Mouse (Mus musculus) hindbrain, embryonic 13.5 days (tissue): Measurements from ENCODE around the gene Reg4. TPM values are rescaled to one million over a fixed set of nuclear protein-coding genes. Genes with fewer than 3 reads are reported as not detected.

Experiments
- ATAC-seq: fragments of 200-750 bp; cut with Nextera tagmentation; 2 replicates; pipeline ENCODE4 v1.8.0; 2017; ENCODE audit warnings: moderate TSS enrichment; ENCODE audit not compliant: low FRiP score
- H3K27ac ChIP-seq: fragments of 300-500 bp; sonication (generic); 2 replicates; pipeline ENCODE4 v1.5.1; 2015; ENCODE audit warnings: inconsistent platforms, mild to moderate bottlenecking, moderate library complexity
- H3K27me3 ChIP-seq: fragments of 300-500 bp; sonication (generic); 2 replicates; pipeline ENCODE4 v1.6.1; 2015; ENCODE audit warnings: mild to moderate bottlenecking, inconsistent platforms
- H3K36me3 ChIP-seq: fragments of 300-500 bp; sonication (generic); 2 replicates; pipeline ENCODE4 v1.6.1; 2015; ENCODE audit warnings: mild to moderate bottlenecking, inconsistent platforms
- H3K4me1 ChIP-seq: fragments of 300-500 bp; sonication (generic); replicated peaks from 2 replicates; pipeline ENCODE4 v1.6.1; 2015; ENCODE audit warnings: inconsistent platforms
- H3K4me2 ChIP-seq: fragments of 300-500 bp; sonication (generic); 2 replicates; pipeline ENCODE4 v1.6.1; 2015; ENCODE audit warnings: inconsistent platforms, mild to moderate bottlenecking, moderate library complexity
- H3K4me3 ChIP-seq: fragments of 300-500 bp; sonication (generic); 2 replicates; pipeline ENCODE4 v1.5.1; 2015; ENCODE audit warnings: mild to moderate bottlenecking, inconsistent platforms
- H3K9ac ChIP-seq: fragments of 300-500 bp; sonication (generic); 2 replicates; pipeline ENCODE4 v1.6.1; 2015; ENCODE audit warnings: mild to moderate bottlenecking, inconsistent platforms
- H3K9me3 ChIP-seq: fragments of 300-500 bp; sonication (generic); 2 replicates; pipeline ENCODE4 v1.6.1; 2016; ENCODE audit warnings: inconsistent platforms
- WGBS: fragments of 180-500 bp; shearing (Covaris S2); methylation state at CpG from one replicate; pipeline ENCODE4 v1.1.7; 2015; 5-methylcytosine and 5-hydroxymethylcytosine counted together
- polyA plus RNA-seq: library from polyadenylated mRNA; unstranded; fragments of >200 nt; fragmentation: Nextera tagmentation; extraction: Ambion mirVana; gene quantifications from 2 replicates; pipeline ENCODE4 v1.2.1, GENCODE M21; 2015

The Reg4 gene
- polyA plus RNA-seq, 1 experiment from 2014 or later, result not detected

- 80% methylated on average over 3 of the region's 3 CpGs for WGBS
- H3K27ac ChIP-seq, result no peak overlapping the region
- no peak overlapping the region for H3K4me3 ChIP-seq
- 0 out of 2 replicates have a peak, but pooled peaks cover 3% of the 10 kb centered on the region for H3K4me1 ChIP-seq
- H3K36me3 ChIP-seq, result no peaks in the 10 kb centered on the region
- no peaks in the 10 kb centered on the region for H3K9me3 ChIP-seq
- H3K9ac ChIP-seq, result no peak overlapping the region
- H3K4me2 ChIP-seq, result no peak overlapping the region
- no peaks in the 10 kb centered on the region for H3K27me3 ChIP-seq
- ATAC-seq, result no peak
Observed at GRCm38 (mm10) chr3:98242051-98242450, 20.1 kb downstream of the Reg4 start.

- no peak overlapping the region for H3K4me3 ChIP-seq
- WGBS, result 65% methylated on average over 8 of the region's 8 CpGs
- H3K4me1 ChIP-seq, result 0 out of 2 replicates have a peak, but pooled peaks cover 3% of the 10 kb centered on the region
- H3K9ac ChIP-seq, result no peak overlapping the region
- no peak for ATAC-seq
- H3K4me2 ChIP-seq, result no peak overlapping the region
- no peaks in the 10 kb centered on the region for H3K36me3 ChIP-seq
- H3K27ac ChIP-seq, result no peak overlapping the region
- no peaks in the 10 kb centered on the region for H3K27me3 ChIP-seq
- H3K9me3 ChIP-seq, result no peaks in the 10 kb centered on the region
Observed at GRCm38 (mm10) chr3:98242458-98243037, 20.6 kb downstream of the Reg4 start.

- Histone ChIP-seq H3K9me3 (no peaks in the 10 kb centered on the region), H3K27me3 (no peaks in the 10 kb centered on the region), H3K36me3 (no peaks in the 10 kb centered on the region), H3K27ac (no peak overlapping the region), H3K4me3 (no peak overlapping the region), H3K9ac (no peak overlapping the region), H3K4me2 (no peak overlapping the region), H3K4me1 (0 out of 2 replicates have a peak, but pooled peaks cover 3% of the 10 kb centered on the region)
- 10% methylated on average over 8 of the region's 8 CpGs for WGBS
- ATAC-seq, result no peak
Observed at GRCm38 (mm10) chr3:98245892-98246291, 23.9 kb downstream of the Reg4 start.

- 32% methylated on average over 7 of the region's 7 CpGs for WGBS
- ATAC-seq, result no peak
- H3K27me3 ChIP-seq, result no peaks in the 10 kb centered on the region
Observed at GRCm38 (mm10) chr3:98246985-98247751, 25.2 kb downstream of the Reg4 start.

GRCm38 (mm10) chr3:98249378-98249777 is 27.4 kb downstream of the Reg4 start:
- H3K4me2 ChIP-seq, result no peak overlapping the region
- 93% methylated on average over 2 of the region's 2 CpGs for WGBS

More at GRCm38 (mm10) chr3:98246985-98247751, 25.2 kb downstream of the Reg4 start:
- Histone ChIP-seq H3K9ac (no peak overlapping the region), H3K4me1 (0 out of 2 replicates have a peak, but pooled peaks cover 3% of the 10 kb centered on the region), H3K9me3 (no peaks in the 10 kb centered on the region), H3K4me3 (no peak overlapping the region), H3K4me2 (no peak overlapping the region), H3K36me3 (no peaks in the 10 kb centered on the region), H3K27ac (peak overlapping the region; percentile 46; the same call in 1 of the 2 replicates)

GRCm38 (mm10) chr3:98249833-98250448 is 28.0 kb downstream of the Reg4 start:
- Histone ChIP-seq H3K4me1 (0 out of 2 replicates have a peak, but pooled peaks cover 3% of the 10 kb centered on the region), H3K9me3 (no peaks in the 10 kb centered on the region)
- 88% methylated on average over 11 of the region's 11 CpGs for WGBS

More at GRCm38 (mm10) chr3:98249378-98249777, 27.4 kb downstream of the Reg4 start:
- Histone ChIP-seq H3K27me3 (no peaks in the 10 kb centered on the region), H3K4me3 (no peak overlapping the region), H3K9ac (no peak overlapping the region), H3K36me3 (no peaks in the 10 kb centered on the region), H3K9me3 (no peaks in the 10 kb centered on the region), H3K27ac (no peak overlapping the region), H3K4me1 (0 out of 2 replicates have a peak, but pooled peaks cover 3% of the 10 kb centered on the region)
- no peak for ATAC-seq

GRCm38 (mm10) chr3:98254059-98254458 is 32.1 kb downstream of the Reg4 start:
- Histone ChIP-seq H3K36me3 (no peaks in the 10 kb centered on the region), H3K9ac (no peak overlapping the region), H3K4me3 (no peak overlapping the region), H3K27ac (no peak overlapping the region), H3K4me2 (no peak overlapping the region), H3K9me3 (no peaks in the 10 kb centered on the region), H3K27me3 (no peaks in the 10 kb centered on the region), H3K4me1 (no peaks in the 10 kb centered on the region)
- WGBS, result 94% methylated on average over 2 of the region's 3 CpGs
- no peak for ATAC-seq

More at GRCm38 (mm10) chr3:98249833-98250448, 28.0 kb downstream of the Reg4 start:
- no peak overlapping the region for H3K4me3 ChIP-seq
- no peaks in the 10 kb centered on the region for H3K36me3 ChIP-seq
- H3K27ac ChIP-seq, result no peak overlapping the region
- no peak overlapping the region for H3K9ac ChIP-seq
- no peaks in the 10 kb centered on the region for H3K27me3 ChIP-seq
- no peak overlapping the region for H3K4me2 ChIP-seq
- ATAC-seq, result no peak

- no peaks in the 10 kb centered on the region for H3K4me1 ChIP-seq
- H3K9me3 ChIP-seq, result no peaks in the 10 kb centered on the region
- no peak overlapping the region for H3K4me2 ChIP-seq
- no peak overlapping the region for H3K9ac ChIP-seq
- no peak overlapping the region for H3K4me3 ChIP-seq
- H3K27ac ChIP-seq, result no peak overlapping the region
- no peaks in the 10 kb centered on the region for H3K27me3 ChIP-seq
- no peak for ATAC-seq
- 91% methylated on average over 8 of the region's 8 CpGs for WGBS
- no peaks in the 10 kb centered on the region for H3K36me3 ChIP-seq
Observed at GRCm38 (mm10) chr3:98254656-98255583, 33.0 kb downstream of the Reg4 start.

GRCm38 (mm10) chr3:98258723-98259122 is 36.8 kb downstream of the Reg4 start:
- H3K36me3 ChIP-seq, result no peaks in the 10 kb centered on the region
- WGBS, result 94% methylated on average over 4 of the region's 4 CpGs
- H3K9ac ChIP-seq, result no peak overlapping the region
- H3K4me2 ChIP-seq, result no peak overlapping the region
- no peaks in the 10 kb centered on the region for H3K9me3 ChIP-seq
- no peak overlapping the region for H3K27ac ChIP-seq
- no peak overlapping the region for H3K4me3 ChIP-seq
- no peaks in the 10 kb centered on the region for H3K4me1 ChIP-seq
- ATAC-seq, result no peak
- no peaks in the 10 kb centered on the region for H3K27me3 ChIP-seq

GRCm38 (mm10) chr3:98259271-98259751 is 37.4 kb downstream of the Reg4 start:
- WGBS, result 87% methylated on average over 5 of the region's 5 CpGs
- no peak for ATAC-seq
- H3K4me3 ChIP-seq, result no peak overlapping the region
- no peak overlapping the region for H3K4me2 ChIP-seq
- no peaks in the 10 kb centered on the region for H3K27me3 ChIP-seq
- no peaks in the 10 kb centered on the region for H3K36me3 ChIP-seq
- H3K9ac ChIP-seq, result no peak overlapping the region
- no peaks in the 10 kb centered on the region for H3K9me3 ChIP-seq
- no peak overlapping the region for H3K27ac ChIP-seq
- no peaks in the 10 kb centered on the region for H3K4me1 ChIP-seq

GRCm38 (mm10) chr3:98260534-98260933 is 38.6 kb downstream of the Reg4 start:
- 88% methylated on average over 3 of the region's 3 CpGs for WGBS
- H3K36me3 ChIP-seq, result no peaks in the 10 kb centered on the region
- no peak overlapping the region for H3K9ac ChIP-seq
- ATAC-seq, result no peak
- no peak overlapping the region for H3K4me2 ChIP-seq
- H3K27ac ChIP-seq, result no peak overlapping the region
- H3K27me3 ChIP-seq, result no peaks in the 10 kb centered on the region
- H3K4me3 ChIP-seq, result no peak overlapping the region
- no peaks in the 10 kb centered on the region for H3K9me3 ChIP-seq
- H3K4me1 ChIP-seq, result no peaks in the 10 kb centered on the region
